Mouse (Mus musculus) T-helper 2 cell (primary cell): ENCODE measurements around the gene Gpx3.
"Not testable (repeated sequence)": the region's sequence is repeated elsewhere in the genome, so short reads cannot be mapped to it uniquely, and the experiment has no call there.

Experiments
- in situ Hi-C: fragments of 300-600 bp; cut with MboI, MseI; formaldehyde crosslinking; loops from one replicate; pipeline ENCODE4 v1.15.1; 2025; ENCODE audit warnings: high pct_unique_total_duplicates

Gene Gpx3

GRCm38 (mm10) chr11:54879434-54879833 is 22.8 kb upstream of the Gpx3 start:
- in situ Hi-C loops: no loop called here

DNA sequence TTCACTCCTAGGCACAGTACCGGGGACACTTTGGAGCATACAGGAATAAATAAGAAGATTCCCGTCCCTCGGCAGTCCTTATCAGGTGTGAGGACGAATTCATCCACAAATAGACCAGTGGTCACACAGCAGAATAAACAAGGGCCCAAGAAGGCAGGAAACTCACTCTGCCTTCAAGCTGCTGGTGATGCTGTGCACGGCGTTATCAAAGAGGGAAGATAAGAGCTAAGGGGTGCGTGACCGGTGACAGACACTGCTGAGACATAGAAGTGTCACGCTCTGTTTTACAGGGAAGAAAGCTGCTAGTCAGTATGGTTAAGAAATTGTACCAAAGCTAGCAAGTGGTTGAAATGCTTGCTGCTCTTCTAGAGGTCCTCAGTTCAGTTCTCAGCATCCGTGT is 22.3 kb upstream of the Gpx3 start:
- in situ Hi-C loops: loop anchor here (5.0 kb wide), 1 partner anchor 102 kb away; no protein-coding TSS in a partner anchor

GRCm38 (mm10) chr11:54881051-54881474 is 21.2 kb upstream of the Gpx3 start:
- in situ Hi-C loops: loop anchor here (5.0 kb wide), 1 partner anchor 101 kb away; no protein-coding TSS in a partner anchor

GRCm38 (mm10) chr11:54882671-54883070 is 19.6 kb upstream of the Gpx3 start:
- in situ Hi-C loops: loop anchor here (5.0 kb wide), 1 partner anchor 100 kb away; no protein-coding TSS in a partner anchor

DNA sequence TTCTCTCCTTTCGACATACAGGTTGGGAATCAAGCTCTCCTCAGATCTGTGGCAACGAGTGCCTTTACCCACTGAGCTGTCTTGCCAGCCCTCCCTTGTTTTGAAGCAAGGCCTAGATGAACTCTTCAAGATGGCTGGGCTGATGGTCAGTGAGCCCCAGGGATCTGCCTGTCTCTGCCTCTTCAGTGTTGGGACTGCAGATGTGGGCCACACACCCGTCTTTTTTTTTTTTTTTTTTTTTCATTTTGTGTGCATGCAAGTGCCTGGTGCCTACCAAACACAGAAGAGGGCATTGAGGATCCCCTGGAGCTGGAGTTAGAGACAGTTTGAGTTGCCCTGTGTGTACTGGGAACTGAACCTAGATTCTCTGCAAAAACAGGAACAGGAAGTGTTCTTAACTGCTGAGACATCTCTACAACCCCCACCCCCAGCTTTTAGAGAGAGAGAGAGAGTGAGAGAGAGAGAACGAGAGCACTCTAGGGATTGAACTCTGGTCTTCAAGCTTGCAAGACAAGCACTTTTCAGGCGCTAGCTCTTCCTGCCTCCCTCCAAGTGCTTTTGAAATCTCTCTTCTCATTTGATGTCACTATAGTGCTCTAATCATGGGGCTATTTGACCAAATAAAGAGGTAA is 17.9 kb upstream of the Gpx3 start:
- in situ Hi-C loops: loop anchor here (5.0 kb wide), 1 partner anchor 98 kb away; no protein-coding TSS in a partner anchor

- in situ Hi-C loops: loop anchor here (5.0 kb wide), 1 partner anchor 97 kb away; no protein-coding TSS in a partner anchor
These were observed 17.3 kb upstream of the Gpx3 start for GRCm38 (mm10) chr11:54884937-54885336.

GRCm38 (mm10) chr11:54885406-54885805 is 16.8 kb upstream of the Gpx3 start:
- in situ Hi-C loops: no loop called here

DNA sequence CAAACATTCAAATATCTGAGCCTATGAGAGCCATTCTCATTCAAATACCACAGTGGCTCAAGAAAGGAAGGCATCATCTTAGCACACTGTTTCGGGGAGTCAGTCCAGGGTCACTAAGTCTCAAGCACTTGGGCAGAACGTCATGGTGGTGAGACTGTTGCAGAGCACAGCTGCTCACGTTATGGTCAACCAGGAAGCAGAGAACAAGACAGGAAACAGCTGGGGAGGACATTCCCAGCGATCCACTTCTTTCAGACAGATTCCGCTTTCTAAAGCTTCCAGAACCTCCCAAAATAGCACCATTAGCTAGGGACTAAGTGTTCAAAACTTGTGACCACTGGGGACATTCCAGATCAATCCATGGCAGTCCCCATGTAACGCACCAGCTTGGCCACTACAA is 14.3 kb upstream of the Gpx3 start:
- in situ Hi-C loops: no loop called here

DNA sequence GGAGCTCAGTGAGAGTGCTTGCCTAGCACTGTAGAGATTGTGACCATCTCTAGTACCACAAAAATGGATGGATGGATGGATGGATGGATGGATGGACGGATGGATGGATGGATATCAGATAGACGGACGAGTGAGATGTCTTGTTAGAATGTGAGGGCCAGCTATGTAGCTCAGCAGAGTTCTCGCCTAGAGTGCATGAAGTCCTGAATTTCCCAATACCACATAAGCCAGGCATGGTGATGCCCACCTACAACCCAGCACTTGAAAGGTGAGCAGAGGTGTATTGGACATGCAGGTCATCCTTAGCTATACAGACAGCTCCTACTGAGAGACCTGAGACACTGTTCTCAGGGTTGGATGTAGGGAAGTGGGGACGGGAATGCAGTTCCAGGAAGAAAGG is 10.9 kb upstream of the Gpx3 start:
- in situ Hi-C loops: no loop called here

- in situ Hi-C loops: no loop called here
These were observed 10.2 kb upstream of the Gpx3 start for GRCm38 (mm10) chr11:54892091-54892490.

DNA sequence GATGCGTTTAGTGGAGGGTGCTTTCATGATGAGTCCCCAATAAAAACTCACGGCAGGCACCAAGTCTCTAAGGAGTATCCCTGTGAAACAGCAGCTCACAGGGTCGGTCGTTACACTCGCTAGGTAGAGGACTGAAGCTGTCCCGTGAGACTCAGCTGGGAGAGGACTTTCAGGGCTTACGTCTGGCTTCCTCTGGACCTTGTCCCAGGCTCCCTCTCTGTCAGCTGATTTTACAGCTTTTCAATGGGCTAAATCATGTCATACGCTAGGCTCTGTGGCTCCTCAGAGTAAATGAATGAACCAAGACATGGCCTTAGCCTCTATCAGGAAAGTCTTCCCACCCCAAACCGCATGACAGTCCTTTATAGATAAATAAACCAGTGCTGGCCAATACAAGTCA is 7.7 kb upstream of the Gpx3 start:
- in situ Hi-C loops: no loop called here

GRCm38 (mm10) chr11:54896646-54897045 is 5.6 kb upstream of the Gpx3 start:
- in situ Hi-C loops: not testable (repeated sequence)

DNA sequence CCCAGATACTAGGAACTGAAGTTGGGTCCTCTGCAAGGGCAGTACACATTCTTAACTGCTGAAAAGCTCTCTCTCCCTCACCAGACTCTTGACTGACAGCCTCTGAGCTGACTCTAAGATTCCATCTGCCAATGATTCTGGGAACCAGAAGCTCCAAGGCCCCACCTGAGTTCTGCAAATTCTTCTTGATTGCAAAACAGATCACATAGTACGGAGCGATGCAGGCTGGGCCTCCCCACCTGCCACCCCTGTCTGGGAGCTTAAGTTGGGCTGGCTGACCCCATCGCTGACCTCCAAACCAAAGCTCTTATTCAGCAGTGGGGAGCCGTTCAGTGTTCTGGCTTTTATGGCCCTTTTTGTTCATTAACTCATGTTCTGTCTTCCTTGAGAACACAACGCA is 4.8 kb upstream of the Gpx3 start:
- in situ Hi-C loops: no loop called here

GRCm38 (mm10) chr11:54899657-54900056 is 2.6 kb upstream of the Gpx3 start:
- in situ Hi-C loops: no loop called here

- in situ Hi-C loops: no loop called here
These were observed 1.1 kb downstream of the Gpx3 start for GRCm38 (mm10) chr11:54903339-54903738.

GRCm38 (mm10) chr11:54903940-54904706 is 1.9 kb downstream of the Gpx3 start:
- in situ Hi-C loops: no loop called here

DNA sequence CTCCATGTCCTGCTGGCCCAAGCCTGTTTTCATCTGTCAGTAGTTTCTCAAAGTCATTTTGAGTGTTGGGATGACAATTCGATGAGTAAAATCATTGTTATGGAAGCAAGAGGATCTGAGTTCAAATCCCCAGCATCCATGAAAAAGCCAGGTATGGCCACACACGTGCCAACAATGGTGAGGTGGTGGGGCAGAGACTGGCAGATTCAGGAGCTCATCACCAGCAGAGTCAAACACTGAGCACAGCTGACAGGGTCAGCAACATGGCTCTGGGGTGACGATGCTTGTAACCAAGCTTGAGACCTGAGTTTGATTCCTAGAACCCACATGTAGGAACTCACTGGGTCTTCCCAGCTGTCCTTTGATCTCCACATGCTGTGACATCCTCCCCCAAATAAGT is 2.8 kb downstream of the Gpx3 start:
- in situ Hi-C loops: no loop called here

GRCm38 (mm10) chr11:54905931-54906330 is 3.7 kb downstream of the Gpx3 start:
- in situ Hi-C loops: no loop called here

DNA sequence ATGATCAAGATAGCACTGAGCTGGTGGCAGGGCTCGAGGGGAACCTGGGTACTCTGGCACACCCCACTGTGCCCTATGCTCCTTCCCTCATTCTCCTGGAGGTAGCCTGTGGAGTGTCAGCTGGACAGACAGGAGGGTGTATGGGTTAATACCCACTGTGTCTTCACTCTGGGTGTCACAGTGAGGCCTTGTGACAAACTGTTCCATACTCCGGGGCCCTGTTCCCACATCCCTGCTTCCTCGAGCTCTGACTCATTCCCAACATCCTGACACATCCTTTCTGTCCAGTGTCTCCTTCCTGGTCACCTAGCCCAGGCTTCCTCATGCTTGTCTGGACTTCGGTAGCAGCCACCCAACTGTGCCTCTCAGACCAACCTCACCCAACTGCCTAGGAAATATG is 4.2 kb downstream of the Gpx3 start:
- in situ Hi-C loops: no loop called here

- in situ Hi-C loops: no loop called here
These were observed 5.0 kb downstream of the Gpx3 start for GRCm38 (mm10) chr11:54907259-54907658.

DNA sequence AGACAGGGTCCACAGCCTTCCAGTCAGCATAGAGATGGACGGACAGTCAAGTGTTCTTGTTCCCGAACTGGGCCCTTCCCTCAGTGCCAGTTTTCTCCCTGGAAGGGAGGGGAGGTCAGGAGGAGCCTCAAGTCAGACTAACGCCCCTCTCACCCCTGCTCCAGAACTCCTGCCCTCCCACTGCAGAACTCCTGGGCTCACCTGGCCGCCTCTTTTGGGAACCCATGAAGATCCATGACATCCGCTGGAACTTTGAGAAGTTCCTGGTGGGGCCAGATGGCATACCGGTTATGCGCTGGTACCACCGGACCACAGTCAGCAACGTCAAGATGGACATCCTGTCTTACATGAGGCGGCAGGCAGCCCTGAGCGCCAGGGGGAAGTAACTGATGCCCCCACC is 7.0 kb downstream of the Gpx3 start:
- in situ Hi-C loops: no loop called here

GRCm38 (mm10) chr11:54910081-54910665 is 7.9 kb downstream of the Gpx3 start:
- in situ Hi-C loops: no loop called here

GRCm38 (mm10) chr11:54911201-54911600 is 8.9 kb downstream of the Gpx3 start:
- in situ Hi-C loops: no loop called here
